Mouse (Mus musculus): ENCODE measurements around the gene Dbx2. TPM values are rescaled to one million over a fixed set of nuclear protein-coding genes. Genes with fewer than 3 reads are reported as not detected.

The Dbx2 gene
- polyA plus RNA-seq, 1 experiment from 2014 or later, result 5.2 TPM

GRCm38 (mm10) chr15:95624396-95624795 lies 31.4 kb downstream of the Dbx2 start:
- no peak for DNase-seq (ENCODE audit: low spot score)

- no peak for DNase-seq (ENCODE audit: low spot score)
Observed at GRCm38 (mm10) chr15:95622797-95623196, 33.0 kb downstream of the Dbx2 start.

GRCm38 (mm10) chr15:95612600-95612999 lies 43.2 kb downstream of the Dbx2 start:
- DNase-seq (ENCODE audit: low spot score), result no peak

GRCm38 (mm10) chr15:95601179-95601578 lies 54.6 kb downstream of the Dbx2 start:
- no peak for DNase-seq (ENCODE audit: low spot score)

- peak; percentile 38 for DNase-seq (ENCODE audit: low spot score)
Observed at GRCm38 (mm10) chr15:95598630-95599029, 57.1 kb downstream of the Dbx2 start.

- DNase-seq (ENCODE audit: low spot score), result no peak
Observed at GRCm38 (mm10) chr15:95586906-95587305, 68.9 kb downstream of the Dbx2 start.

- DNase-seq (ENCODE audit: low spot score), result no peak
Observed at GRCm38 (mm10) chr15:95584891-95585290, 70.9 kb downstream of the Dbx2 start.

- peak; percentile 53 for DNase-seq (ENCODE audit: low spot score)
Observed at GRCm38 (mm10) chr15:95574661-95575060, 81.1 kb downstream of the Dbx2 start.

Other genes with a start within 250 kb of the Dbx2 start
- 4.7 and 4.9 TPM in 2 replicates for gene Nell2, start 127.4 kb downstream of the Dbx2 start, polyA plus RNA-seq (2015; fragmentation: Nextera tagmentation; extraction: Ambion mirVana)
- 97.9 and 104 TPM in 2 replicates for gene Ano6, start 134.9 kb upstream of the Dbx2 start, polyA plus RNA-seq (2015; fragmentation: Nextera tagmentation; extraction: Ambion mirVana)